Mouse (Mus musculus): ENCODE measurements around the gene Tefm. TPM values are rescaled to one million over a fixed set of nuclear protein-coding genes. Genes with fewer than 3 reads are reported as not detected.

Gene Tefm
- polyA plus RNA-seq, 1 experiment = 6.8 TPM

GRCm38 (mm10) chr11:80169629-80170028 lies 27.7 kb upstream of the Tefm start:
- no peak for TF ChIP-seq POLR2A (IDR thresholded peaks at IDR 0.05; ENCODE audit: control insufficient read depth, extremely low read depth, insufficient read depth, low read length, poor library complexity)
- TF ChIP-seq CTCF (IDR thresholded peaks at IDR 0.05; ENCODE audit: borderline replicate concordance, control insufficient read depth, extremely low read depth, insufficient read depth, low read length, poor library complexity) = no peak
- H3K27ac ChIP-seq (ENCODE audit: control insufficient read depth, insufficient read depth, low read length) = no peak overlapping the region
- no peaks in the 10 kb centered on the region for H3K27me3 ChIP-seq (ENCODE audit: control insufficient read depth, insufficient read depth, low read length)
- DNase-seq = no peak
- no peaks in the 10 kb centered on the region for H3K36me3 ChIP-seq (ENCODE audit: control insufficient read depth, insufficient read depth, low read length)
- WGBS = 73% methylated on average over 3 of the region's 3 CpGs
- H3K4me3 ChIP-seq (ENCODE audit: control insufficient read depth, insufficient read depth, low read length) = no peak overlapping the region
- H3K4me1 ChIP-seq (replicated peaks; ENCODE audit: control insufficient read depth, insufficient read depth, low read length) = no peaks in the 10 kb centered on the region

- Histone ChIP-seq H3K27ac (ENCODE audit: control insufficient read depth, insufficient read depth, low read length) (no peak overlapping the region), H3K4me3 (ENCODE audit: control insufficient read depth, insufficient read depth, low read length) (no peak overlapping the region), H3K4me1 (replicated peaks; ENCODE audit: control insufficient read depth, insufficient read depth, low read length) (no peaks in the 10 kb centered on the region), H3K27me3 (ENCODE audit: control insufficient read depth, insufficient read depth, low read length) (no peaks in the 10 kb centered on the region), H3K36me3 (ENCODE audit: control insufficient read depth, insufficient read depth, low read length) (no peaks in the 10 kb centered on the region)
- no peak for DNase-seq
- 87% methylated on average over 4 of the region's 4 CpGs for WGBS
- TF ChIP-seq CTCF (IDR thresholded peaks at IDR 0.05; ENCODE audit: borderline replicate concordance, control insufficient read depth, extremely low read depth, insufficient read depth, low read length, poor library complexity) (no peak), POLR2A (IDR thresholded peaks at IDR 0.05; ENCODE audit: control insufficient read depth, extremely low read depth, insufficient read depth, low read length, poor library complexity) (no peak)
Observed at GRCm38 (mm10) chr11:80168611-80169249, 26.8 kb upstream of the Tefm start.

GRCm38 (mm10) chr11:80168121-80168520 lies 26.1 kb upstream of the Tefm start:
- WGBS = 83% methylated on average over 9 of the region's 9 CpGs
- 0 out of 2 replicates have a peak overlapping the region, but pooled peaks have one; percentile 21 for H3K27ac ChIP-seq (ENCODE audit: control insufficient read depth, insufficient read depth, low read length)

GRCm38 (mm10) chr11:80164224-80164623 lies 22.2 kb upstream of the Tefm start:
- Histone ChIP-seq H3K27me3 (ENCODE audit: control insufficient read depth, insufficient read depth, low read length) (no peaks in the 10 kb centered on the region), H3K36me3 (ENCODE audit: control insufficient read depth, insufficient read depth, low read length) (no peaks in the 10 kb centered on the region), H3K27ac (ENCODE audit: control insufficient read depth, insufficient read depth, low read length) (no peak overlapping the region), H3K4me1 (replicated peaks; ENCODE audit: control insufficient read depth, insufficient read depth, low read length) (no peaks in the 10 kb centered on the region), H3K4me3 (ENCODE audit: control insufficient read depth, insufficient read depth, low read length) (no peak overlapping the region)
- TF ChIP-seq CTCF (IDR thresholded peaks at IDR 0.05; ENCODE audit: borderline replicate concordance, control insufficient read depth, extremely low read depth, insufficient read depth, low read length, poor library complexity) (no peak), POLR2A (IDR thresholded peaks at IDR 0.05; ENCODE audit: control insufficient read depth, extremely low read depth, insufficient read depth, low read length, poor library complexity) (no peak)
- no peak for DNase-seq
- 88% methylated on average over 2 of the region's 2 CpGs for WGBS

More at GRCm38 (mm10) chr11:80168121-80168520, 26.1 kb upstream of the Tefm start:
- Histone ChIP-seq H3K27me3 (ENCODE audit: control insufficient read depth, insufficient read depth, low read length) (no peaks in the 10 kb centered on the region), H3K4me3 (ENCODE audit: control insufficient read depth, insufficient read depth, low read length) (no peak overlapping the region), H3K36me3 (ENCODE audit: control insufficient read depth, insufficient read depth, low read length) (no peaks in the 10 kb centered on the region), H3K4me1 (replicated peaks; ENCODE audit: control insufficient read depth, insufficient read depth, low read length) (no peaks in the 10 kb centered on the region)
- TF ChIP-seq POLR2A (IDR thresholded peaks at IDR 0.05; ENCODE audit: control insufficient read depth, extremely low read depth, insufficient read depth, low read length, poor library complexity) (no peak), CTCF (IDR thresholded peaks at IDR 0.05; ENCODE audit: borderline replicate concordance, control insufficient read depth, extremely low read depth, insufficient read depth, low read length, poor library complexity) (no peak)
- DNase-seq = no peak

GRCm38 (mm10) chr11:80163362-80164116 lies 21.6 kb upstream of the Tefm start:
- no peak overlapping the region for H3K27ac ChIP-seq (ENCODE audit: control insufficient read depth, insufficient read depth, low read length)
- no peaks in the 10 kb centered on the region for H3K27me3 ChIP-seq (ENCODE audit: control insufficient read depth, insufficient read depth, low read length)
- H3K36me3 ChIP-seq (ENCODE audit: control insufficient read depth, insufficient read depth, low read length) = no peaks in the 10 kb centered on the region
- no peak for DNase-seq
- TF ChIP-seq CTCF (IDR thresholded peaks at IDR 0.05; ENCODE audit: borderline replicate concordance, control insufficient read depth, extremely low read depth, insufficient read depth, low read length, poor library complexity) (no peak), POLR2A (IDR thresholded peaks at IDR 0.05; ENCODE audit: control insufficient read depth, extremely low read depth, insufficient read depth, low read length, poor library complexity) (no peak)
- no peak overlapping the region for H3K4me3 ChIP-seq (ENCODE audit: control insufficient read depth, insufficient read depth, low read length)
- 31% methylated on average over 7 of the region's 7 CpGs for WGBS
- no peaks in the 10 kb centered on the region for H3K4me1 ChIP-seq (replicated peaks; ENCODE audit: control insufficient read depth, insufficient read depth, low read length)

- WGBS = 95% methylated on average over 4 of the region's 4 CpGs
- Histone ChIP-seq H3K27ac (ENCODE audit: control insufficient read depth, insufficient read depth, low read length) (no peak overlapping the region), H3K4me3 (ENCODE audit: control insufficient read depth, insufficient read depth, low read length) (no peak overlapping the region), H3K4me1 (replicated peaks; ENCODE audit: control insufficient read depth, insufficient read depth, low read length) (no peaks in the 10 kb centered on the region), H3K36me3 (ENCODE audit: control insufficient read depth, insufficient read depth, low read length) (no peaks in the 10 kb centered on the region), H3K27me3 (ENCODE audit: control insufficient read depth, insufficient read depth, low read length) (no peaks in the 10 kb centered on the region)
- DNase-seq = no peak
- no peak for TF ChIP-seq POLR2A (IDR thresholded peaks at IDR 0.05; ENCODE audit: control insufficient read depth, extremely low read depth, insufficient read depth, low read length, poor library complexity)
- no peak for TF ChIP-seq CTCF (IDR thresholded peaks at IDR 0.05; ENCODE audit: borderline replicate concordance, control insufficient read depth, extremely low read depth, insufficient read depth, low read length, poor library complexity)
Observed at GRCm38 (mm10) chr11:80161041-80161440, 19.1 kb upstream of the Tefm start.
